Mouse (Mus musculus): ENCODE data around the gene Wnt3a.

The Wnt3a gene

GRCm38 (mm10) chr11:59290702-59291303 is at the start of gene Wnt3a:
Gene Wnt3a, minus strand, starts transcription at chr11:59290752.
- no peak for DNase-seq (ENCODE audit: low spot score)

- no peak for DNase-seq (ENCODE audit: low spot score)
Observed at GRCm38 (mm10) chr11:59338736-59339120, 48.2 kb upstream of the Wnt3a start.

GRCm38 (mm10) chr11:59337955-59338735 is 47.6 kb upstream of the Wnt3a start:
- DNase-seq (ENCODE audit: low spot score), result no peak

- peak; percentile 62 for DNase-seq (ENCODE audit: low spot score)
Observed at GRCm38 (mm10) chr11:59336381-59336780, 45.8 kb upstream of the Wnt3a start.

GRCm38 (mm10) chr11:59335942-59336341 is 45.4 kb upstream of the Wnt3a start:
- no peak for DNase-seq (ENCODE audit: low spot score)

- no peak for DNase-seq (ENCODE audit: low spot score)
Observed at GRCm38 (mm10) chr11:59335150-59335549, 44.6 kb upstream of the Wnt3a start.

- DNase-seq (ENCODE audit: low spot score), result no peak
Observed at GRCm38 (mm10) chr11:59332938-59333337, 42.4 kb upstream of the Wnt3a start.

- no peak for DNase-seq (ENCODE audit: low spot score)
Observed at GRCm38 (mm10) chr11:59331167-59331869, 40.8 kb upstream of the Wnt3a start.

- DNase-seq (ENCODE audit: low spot score), result peak; percentile 86
Observed at GRCm38 (mm10) chr11:59330560-59330959, 40.0 kb upstream of the Wnt3a start.

- no peak for DNase-seq (ENCODE audit: low spot score)
Observed at GRCm38 (mm10) chr11:59329616-59330015, 39.1 kb upstream of the Wnt3a start.

GRCm38 (mm10) chr11:59327625-59328024 is 37.1 kb upstream of the Wnt3a start:
- no peak for DNase-seq (ENCODE audit: low spot score)

GRCm38 (mm10) chr11:59324777-59325176 is 34.2 kb upstream of the Wnt3a start:
- DNase-seq (ENCODE audit: low spot score), result no peak

GRCm38 (mm10) chr11:59322988-59323387 is 32.4 kb upstream of the Wnt3a start:
- no peak for DNase-seq (ENCODE audit: low spot score)

- no peak for DNase-seq (ENCODE audit: low spot score)
Observed at GRCm38 (mm10) chr11:59316517-59316916, 26.0 kb upstream of the Wnt3a start.

- no peak for DNase-seq (ENCODE audit: low spot score)
Observed at GRCm38 (mm10) chr11:59313944-59314343, 23.4 kb upstream of the Wnt3a start.

GRCm38 (mm10) chr11:59313029-59313811 is 22.7 kb upstream of the Wnt3a start:
- no peak for DNase-seq (ENCODE audit: low spot score)

- no peak for DNase-seq (ENCODE audit: low spot score)
Observed at GRCm38 (mm10) chr11:59312501-59312900, 21.9 kb upstream of the Wnt3a start.

- no peak for DNase-seq (ENCODE audit: low spot score)
Observed at GRCm38 (mm10) chr11:59312060-59312459, 21.5 kb upstream of the Wnt3a start.

- DNase-seq (ENCODE audit: low spot score), result peak; percentile 55
Observed at GRCm38 (mm10) chr11:59309976-59310375, 19.4 kb upstream of the Wnt3a start.

- peak; percentile 80 for DNase-seq (ENCODE audit: low spot score)
Observed at GRCm38 (mm10) chr11:59309106-59309805, 18.7 kb upstream of the Wnt3a start.

- DNase-seq (ENCODE audit: low spot score), result no peak
Observed at GRCm38 (mm10) chr11:59308625-59309024, 18.1 kb upstream of the Wnt3a start.

GRCm38 (mm10) chr11:59308164-59308542 is 17.6 kb upstream of the Wnt3a start:
- DNase-seq (ENCODE audit: low spot score), result no peak

All from embryo, embryonic 10.5 days (tissue).